Mouse (Mus musculus) MEL (cell line): ENCODE results near the gene Creld2.

Source experiments
- BHLHE40 ChIP-seq: IDR thresholded peaks from 2 replicates; pipeline ENCODE4 v1.6.1; 2012; ENCODE audit warnings: low read depth, mild to moderate bottlenecking, inconsistent platforms, low read length, improper control_type of control experiment, borderline replicate concordance
- CHD2 ChIP-seq: IDR thresholded peaks from 2 replicates; pipeline ENCODE4 v1.6.1; 2011; ENCODE audit warnings: low read length, improper control_type of control experiment
- CTCF ChIP-seq, 3 experiments: IDR thresholded peaks in 2 of 3; conservative IDR thresholded peaks in 1 of 3; 2 replicates each; pipeline ENCODE4 v1.5.1; 2011 to 2012; ENCODE audit warnings: low read length in 3 of 3, low read depth in 2 of 3, mild to moderate bottlenecking in 2 of 3, improper control_type of control experiment in 1 of 3, inconsistent platforms in 1 of 3, mixed read lengths in 1 of 3, moderate library complexity in 1 of 3; ENCODE audit not compliant: control insufficient read depth in 1 of 3, insufficient read depth in 1 of 3, poor library complexity in 1 of 3, severe bottlenecking in 1 of 3
- EP300 ChIP-seq, 2 experiments: IDR thresholded peaks; 2 replicates each; pipeline ENCODE4 v1.6.1; 2011; ENCODE audit warnings: improper control_type of control experiment in 2 of 2, low read length in 2 of 2, low read depth in 1 of 2, mild to moderate bottlenecking in 1 of 2
- JUND ChIP-seq: IDR thresholded peaks from 2 replicates; pipeline ENCODE4 v1.6.1; 2011; ENCODE audit warnings: low read depth, mild to moderate bottlenecking, improper control_type of control experiment, low read length
- MAFK ChIP-seq: IDR thresholded peaks from 2 replicates; pipeline ENCODE4 v1.6.1; 2011; ENCODE audit warnings: low read depth, mild to moderate bottlenecking, low read length, improper control_type of control experiment, borderline replicate concordance
- POLR2A ChIP-seq, 2 experiments: IDR thresholded peaks; 2 replicates each; pipeline ENCODE4 v1.6.1; 2011 to 2012; ENCODE audit warnings: low read length in 2 of 2, mild to moderate bottlenecking in 2 of 2, control low read depth in 1 of 2, improper control_type of control experiment in 1 of 2, low read depth in 1 of 2, moderate library complexity in 1 of 2; ENCODE audit not compliant: control insufficient read depth in 1 of 2, insufficient read depth in 1 of 2, poor library complexity in 1 of 2
- POLR2AphosphoS2 ChIP-seq: IDR thresholded peaks from 2 replicates; pipeline ENCODE4 v1.6.1; 2011; ENCODE audit warnings: low read length, improper control_type of control experiment
- USF1 ChIP-seq: IDR thresholded peaks from 2 replicates; pipeline ENCODE4 v1.6.1; 2014; ENCODE audit warnings: low read depth, mild to moderate bottlenecking, inconsistent platforms, low read length, improper control_type of control experiment, moderate library complexity
- USF2 ChIP-seq, 2 experiments: IDR thresholded peaks; 2 replicates each; pipeline ENCODE4 v1.6.1; 2011 to 2012; ENCODE audit warnings: improper control_type of control experiment in 2 of 2, low read length in 2 of 2, borderline replicate concordance in 1 of 2, inconsistent platforms in 1 of 2, low read depth in 1 of 2, mild to moderate bottlenecking in 1 of 2; ENCODE audit not compliant: insufficient read depth in 1 of 2

DNA sequence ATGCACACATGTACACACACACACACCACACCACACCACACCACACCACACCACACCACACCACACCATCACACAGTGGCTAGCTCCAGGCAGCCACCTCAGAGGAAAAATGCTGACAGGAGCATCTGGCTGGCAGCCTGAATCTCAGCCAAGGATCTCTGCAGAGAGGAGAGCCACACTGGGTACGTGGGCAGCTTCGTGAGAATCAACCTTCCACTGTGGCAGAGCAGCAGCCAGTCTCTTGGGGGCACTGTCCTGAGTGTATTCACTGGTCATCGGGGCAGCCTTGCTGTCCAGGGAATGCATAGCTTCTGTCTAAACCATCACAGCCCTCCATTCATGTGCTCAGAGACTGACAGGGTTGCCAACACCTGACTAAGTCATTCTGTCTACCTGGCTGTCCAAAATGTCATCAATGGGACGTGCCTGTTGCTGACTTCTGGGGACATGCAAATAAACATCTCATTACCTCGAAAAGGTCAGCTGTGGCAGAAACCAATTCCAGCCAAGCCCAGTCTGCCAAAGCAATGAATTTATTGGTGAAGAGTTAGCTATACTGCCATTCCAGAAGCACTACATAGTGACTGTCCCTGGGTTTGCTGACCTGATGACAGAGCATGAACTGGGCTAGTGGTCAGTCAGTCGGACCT lies 10.5 kb downstream of the Creld2 start:
- TF ChIP-seq CHD2 (no peak), USF1 (no peak), POLR2A (IDR thresholded peaks at IDR 0.05; ENCODE audit: control insufficient read depth in 1 of 2, insufficient read depth in 1 of 2, low read depth in 1 of 2, low read length in 2 of 2, poor library complexity in 1 of 2) (no peak), POLR2AphosphoS2 (no peak), JUND (no peak), CTCF (IDR thresholded peaks at IDR 0.05 in 2 of 3, conservative IDR thresholded peaks at IDR 0.05 in 1 of 3; ENCODE audit: control insufficient read depth in 1 of 3, insufficient read depth in 1 of 3, low read depth in 2 of 3, low read length in 3 of 3, poor library complexity in 1 of 3, severe bottlenecking in 1 of 3) (no peak), EP300 (IDR thresholded peaks at IDR 0.05; ENCODE audit: low read depth in 1 of 2, low read length in 2 of 2) (no peak), BHLHE40 (no peak), USF2 (IDR thresholded peaks at IDR 0.05; ENCODE audit: borderline replicate concordance in 1 of 2, insufficient read depth in 1 of 2, low read depth in 1 of 2, low read length in 2 of 2) (no peak), MAFK (no peak)
